Mouse (Mus musculus) right cerebral cortex, adult 2 months (tissue): ENCODE data around the gene Heatr6.

Experiments used
- DNase-seq, 2 experiments: peaks; one replicate each; pipeline ENCODE4 v3.0.0; 2021 to 2022; ENCODE audit warnings: low spot score in 2 of 2

Gene Heatr6

GRCm38 (mm10) chr11:83747376-83748265, 5.9 kb upstream of the Heatr6 start:
- DNase-seq: no peak

DNA sequence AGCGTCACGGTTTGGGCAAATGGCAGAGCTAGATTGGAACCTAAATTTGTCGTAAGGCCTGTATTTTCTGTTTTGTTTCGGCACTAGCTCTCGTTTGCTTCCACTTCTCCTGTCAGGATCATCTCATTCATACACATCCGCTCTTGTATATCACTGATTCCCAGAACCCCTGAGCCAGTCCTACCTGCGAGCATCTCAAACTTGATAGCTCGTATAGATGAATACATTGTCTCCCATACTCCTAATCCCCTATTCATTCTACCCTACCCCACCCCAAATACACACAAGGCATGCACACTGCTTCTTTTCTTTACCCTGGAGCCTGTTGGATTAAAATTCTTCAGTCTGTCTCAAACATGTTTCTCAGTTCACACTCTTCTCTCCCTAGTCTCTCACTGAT, 731 bp downstream of the Heatr6 start:
- no peak for DNase-seq

GRCm38 (mm10) chr11:83767306-83767705, 13.8 kb downstream of the Heatr6 start:
- no peak for DNase-seq

GRCm38 (mm10) chr11:83768976-83769375, 15.5 kb downstream of the Heatr6 start:
- no peak for DNase-seq

DNA sequence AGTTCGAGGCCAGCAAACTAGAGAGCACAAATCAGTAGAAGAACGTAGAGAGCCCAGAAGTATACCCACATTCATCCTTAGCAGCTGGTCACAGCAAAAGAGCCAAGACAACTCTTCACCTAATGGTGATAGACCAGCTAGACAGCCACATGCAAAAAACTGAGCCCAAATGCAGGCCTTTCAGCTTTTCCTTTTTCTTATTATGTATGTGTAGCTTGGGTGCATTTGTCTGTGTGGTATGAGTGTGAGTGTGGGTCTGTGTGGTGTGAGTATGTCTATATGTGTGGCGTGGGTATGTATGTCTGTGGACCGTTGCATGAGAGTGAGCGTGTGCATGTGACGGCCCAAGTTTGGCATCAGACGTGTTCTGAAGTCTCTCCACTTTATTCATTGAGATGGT, 17.5 kb downstream of the Heatr6 start:
- no peak for DNase-seq

GRCm38 (mm10) chr11:83772341-83772740, 18.8 kb downstream of the Heatr6 start:
- DNase-seq: no peak

GRCm38 (mm10) chr11:83773691-83774090, 20.2 kb downstream of the Heatr6 start:
- DNase-seq: no peak

GRCm38 (mm10) chr11:83774324-83774723, 20.8 kb downstream of the Heatr6 start:
- no peak for DNase-seq

DNA sequence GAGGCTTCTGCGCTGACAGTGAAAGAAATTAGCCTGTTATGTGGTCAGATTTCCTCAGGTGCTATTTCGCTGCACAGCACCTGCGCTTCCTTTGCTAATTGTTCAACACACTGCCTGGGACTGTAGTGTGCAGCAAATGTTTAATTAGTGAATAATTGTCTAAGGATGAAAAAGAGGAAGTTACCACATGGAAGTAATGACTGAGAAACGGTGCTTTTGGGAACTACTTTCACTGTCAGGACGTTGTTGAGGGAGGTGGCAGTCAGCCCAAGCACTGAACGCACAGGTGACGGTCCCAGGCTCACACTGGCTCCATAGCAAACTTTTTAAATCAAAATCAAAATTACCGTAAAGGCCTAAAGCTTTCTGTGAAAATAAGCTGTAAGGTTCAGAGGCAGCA, 23.3 kb downstream of the Heatr6 start:
- no peak for DNase-seq

GRCm38 (mm10) chr11:83783931-83784600, 30.6 kb downstream of the Heatr6 start:
- DNase-seq: peak in 1 of 2 experiments; percentile 15

GRCm38 (mm10) chr11:83784661-83785060, 31.2 kb downstream of the Heatr6 start:
- peak; percentile 20 to 29 for DNase-seq

- peak; percentile 67 to 70 for DNase-seq
Measured at GRCm38 (mm10) chr11:83785366-83785765, 31.9 kb downstream of the Heatr6 start.

DNA sequence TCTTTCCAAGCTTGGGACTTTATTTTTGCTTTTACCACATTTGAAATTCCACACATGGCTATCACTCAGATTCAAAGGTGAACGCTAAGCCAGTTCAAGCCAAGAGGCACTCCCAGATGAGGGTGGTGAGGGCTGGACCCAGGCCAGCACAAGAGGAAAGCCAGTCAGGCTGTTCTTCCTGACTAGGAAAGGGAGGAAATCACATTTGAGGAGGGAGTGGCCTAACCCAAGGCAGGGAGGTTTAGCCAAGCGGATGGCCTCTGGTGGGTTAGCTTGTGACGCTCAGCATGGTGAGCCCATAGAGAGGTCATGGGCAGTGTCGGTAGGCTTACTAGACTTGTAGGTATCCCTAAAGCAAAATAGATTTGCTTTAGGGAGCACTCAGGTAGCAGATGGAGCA, 33.3 kb downstream of the Heatr6 start:
- no peak for DNase-seq

GRCm38 (mm10) chr11:83787401-83788021, 34.0 kb downstream of the Heatr6 start:
- DNase-seq: no peak

- DNase-seq: no peak
Measured at GRCm38 (mm10) chr11:83788331-83788730, 34.8 kb downstream of the Heatr6 start.

DNA sequence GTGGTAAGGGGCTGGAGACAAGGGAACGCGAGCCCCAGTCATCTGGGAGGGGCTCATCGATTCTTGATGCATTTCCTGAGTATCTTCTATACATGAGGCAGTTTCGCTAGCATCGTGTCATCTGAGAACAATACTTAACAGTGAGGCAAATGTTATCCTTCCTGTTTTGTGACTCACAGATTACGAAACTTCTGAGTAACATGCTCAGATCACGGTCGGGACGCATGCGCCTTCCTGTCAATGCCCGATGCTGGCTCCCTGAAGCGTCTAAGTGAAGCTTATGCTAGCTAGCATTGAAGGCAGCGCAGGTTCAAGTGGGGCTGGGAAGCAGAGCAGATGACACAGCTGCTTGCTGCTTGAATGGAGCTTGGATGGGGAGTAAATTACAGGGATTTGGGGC, 35.8 kb downstream of the Heatr6 start:
- DNase-seq: no peak

- no peak for DNase-seq
Measured at GRCm38 (mm10) chr11:83791133-83791532, 37.6 kb downstream of the Heatr6 start.

DNA sequence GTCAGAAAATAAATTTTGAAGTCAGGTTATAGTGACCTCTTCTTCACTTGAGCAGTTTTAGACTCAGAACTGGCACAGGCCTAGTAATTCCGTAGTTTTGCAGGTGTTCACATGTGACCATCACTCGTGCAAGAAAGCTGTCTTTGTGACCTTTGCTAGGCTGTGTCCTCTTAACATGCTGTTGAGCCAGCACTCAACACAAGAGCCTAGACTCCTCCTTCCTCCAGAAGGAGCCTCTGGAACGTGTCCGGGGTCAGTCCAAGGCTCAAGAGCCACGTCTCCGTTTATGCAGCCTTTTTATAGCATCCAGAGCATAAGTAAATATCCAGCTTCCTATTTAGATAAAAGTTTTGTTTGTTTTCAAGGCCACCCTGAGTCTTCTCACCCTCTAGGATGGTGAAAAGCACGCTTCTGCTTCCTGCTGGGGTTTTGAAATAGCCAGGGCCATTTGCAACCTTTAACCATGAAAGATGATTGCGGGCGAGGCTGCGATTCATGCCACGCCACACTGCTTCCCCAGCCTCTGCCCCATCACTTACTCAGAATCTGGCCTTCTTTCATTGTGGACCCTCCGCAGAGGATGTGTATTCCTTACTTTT, 38.9 kb downstream of the Heatr6 start:
- no peak for DNase-seq

DNA sequence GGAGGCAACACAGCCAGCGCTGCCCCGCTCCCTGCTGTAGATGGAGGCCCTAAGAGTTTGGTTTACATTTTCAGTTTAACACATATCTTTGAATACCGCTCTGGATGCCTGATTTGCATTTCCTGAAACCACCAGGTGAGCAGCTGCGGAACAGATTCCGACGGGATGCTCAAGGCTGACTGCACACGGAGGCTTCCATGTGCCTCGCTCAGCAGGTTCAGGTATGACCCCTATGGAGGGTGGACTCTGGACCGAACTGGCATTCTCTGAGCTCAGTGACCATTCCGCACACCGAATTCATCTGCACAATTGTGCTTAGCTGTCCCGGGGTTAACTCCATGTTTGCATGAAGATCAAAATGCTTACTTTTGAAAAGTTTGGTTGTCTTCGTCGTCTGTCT, 39.8 kb downstream of the Heatr6 start:
- no peak for DNase-seq

DNA sequence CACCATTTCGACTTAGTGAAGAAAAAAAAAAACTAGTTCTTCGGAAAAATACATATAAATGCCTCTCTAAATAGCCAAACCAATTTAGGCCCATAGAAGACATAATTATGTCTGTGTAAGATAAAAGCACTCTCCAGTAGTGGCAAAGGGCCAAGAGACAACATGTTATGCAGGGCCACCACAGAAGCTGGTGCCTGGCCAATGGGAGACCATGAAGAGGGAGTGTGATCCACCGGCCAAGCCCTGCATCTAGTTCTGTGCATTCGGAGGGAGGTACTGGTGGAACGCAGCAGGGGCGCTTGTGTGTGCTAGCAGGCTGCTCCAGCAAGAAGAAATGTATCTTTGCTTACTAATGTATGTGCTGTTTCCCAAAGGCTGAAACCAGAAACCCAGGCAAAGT, 42.6 kb downstream of the Heatr6 start:
- no peak for DNase-seq

- DNase-seq: no peak
Measured at GRCm38 (mm10) chr11:83796980-83797608, 43.6 kb downstream of the Heatr6 start.
